Mouse (Mus musculus): ENCODE results near the gene Grin3a. TPM values are rescaled to one million over a fixed set of nuclear protein-coding genes. Genes with fewer than 3 reads are reported as not detected.

Grin3a gene
- 6.6 and 6.7 TPM in 2 replicates for polyA plus RNA-seq (2015; fragmentation: Nextera tagmentation; extraction: Ambion mirVana)

DNA sequence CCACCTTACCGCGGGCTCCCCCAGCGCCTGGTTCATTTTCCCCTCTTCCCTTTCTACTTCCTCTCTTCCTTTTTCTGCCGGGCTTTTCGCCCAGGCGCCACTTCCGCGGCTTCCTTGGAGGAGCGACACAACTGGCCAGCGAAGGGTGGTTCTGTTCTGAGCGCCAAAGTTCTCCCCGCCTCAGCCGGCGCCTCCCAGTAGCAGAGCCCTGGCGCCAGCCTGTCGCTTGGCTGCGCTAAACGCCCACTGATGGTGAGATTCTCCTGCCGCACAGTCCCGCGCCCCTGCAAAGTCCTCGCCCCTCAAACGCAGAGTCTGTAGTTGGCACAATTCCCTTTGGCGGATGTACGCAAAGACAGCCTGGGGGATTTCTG, at the start of gene Grin3a:
Grin3a (minus strand) TSS at position 133 of the 374 bp plus-strand sequence.
- Histone ChIP-seq H3K9ac (replicated peaks) (peak within 1 kb of the TSS; percentile 63), H3K4me3 (replicated peaks) (peak within 1 kb of the TSS; percentile 54), H3K4me2 (replicated peaks) (peak within 1 kb of the TSS; percentile 86), H3K36me3 (no peaks in the 10 kb centered on the region), H3K4me1 (replicated peaks) (peaks cover 16% of the 10 kb centered on the region), H3K27ac (peak within 1 kb of the TSS; percentile 27; the same call in 1 of the 2 replicates), H3K9me3 (no peaks in the 10 kb centered on the region), H3K27me3 (peaks cover 48% of the 10 kb centered on the region)
- WGBS, result under 1% methylated on average over 24 of the region's 25 CpGs
- peak; percentile 95 for ATAC-seq

DNA sequence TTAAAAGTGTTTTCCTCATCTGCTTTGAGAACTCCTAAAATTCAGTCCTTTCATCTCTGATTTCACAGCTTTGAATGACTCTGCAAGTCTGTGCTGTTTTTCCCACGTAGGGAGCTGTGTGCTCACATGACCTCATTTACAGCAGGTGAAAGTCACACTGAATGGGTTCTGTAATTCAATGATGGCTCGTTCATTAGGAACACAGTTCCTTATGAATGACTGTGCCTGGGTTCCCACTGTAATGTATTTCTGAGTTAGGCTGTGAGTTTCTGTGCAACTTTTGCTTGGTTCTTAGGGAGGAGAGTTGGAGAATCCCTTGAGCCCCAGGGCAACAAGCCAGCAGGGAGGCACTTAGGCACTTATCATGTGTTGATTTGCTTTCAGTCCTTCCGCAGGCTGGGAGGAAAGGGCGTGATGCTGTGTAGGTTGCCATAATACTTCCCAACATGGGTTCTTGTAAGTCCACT, 46.3 kb upstream of the Grin3a start:
- H3K4me3 ChIP-seq (replicated peaks), result no peak overlapping the region
- WGBS, result 28% methylated on average over 4 of the region's 4 CpGs
- no peaks in the 10 kb centered on the region for H3K9me3 ChIP-seq
- H3K27me3 ChIP-seq, result no peaks in the 10 kb centered on the region
- H3K4me2 ChIP-seq (replicated peaks), result no peak overlapping the region
- H3K27ac ChIP-seq, result no peak overlapping the region
- H3K36me3 ChIP-seq, result no peaks in the 10 kb centered on the region
- H3K4me1 ChIP-seq (replicated peaks), result no peaks in the 10 kb centered on the region
- ATAC-seq, result no peak
- no peak overlapping the region for H3K9ac ChIP-seq (replicated peaks)

DNA sequence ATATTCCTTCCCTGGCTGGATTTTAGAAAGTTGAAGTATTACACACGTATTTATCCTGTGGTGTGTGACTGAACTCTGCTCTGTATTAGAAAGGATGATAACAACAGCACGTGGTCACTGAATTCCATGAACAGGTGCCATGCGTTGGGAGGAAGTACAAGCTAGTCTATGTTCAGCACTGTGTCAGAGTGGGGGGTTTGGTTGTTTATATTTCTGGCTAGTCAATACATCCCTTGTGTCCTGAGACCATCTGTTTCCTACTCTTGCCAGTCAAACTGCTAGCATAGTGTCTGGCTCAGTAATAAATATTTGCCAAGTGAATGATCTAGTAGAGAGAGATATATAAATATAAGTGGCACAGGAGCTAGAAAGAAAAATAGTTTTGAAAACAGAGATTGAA, 31.5 kb upstream of the Grin3a start:
- Histone ChIP-seq H3K36me3 (no peaks in the 10 kb centered on the region), H3K4me1 (replicated peaks) (no peaks in the 10 kb centered on the region)
- WGBS, result 83% methylated on average over 3 of the region's 3 CpGs

DNA sequence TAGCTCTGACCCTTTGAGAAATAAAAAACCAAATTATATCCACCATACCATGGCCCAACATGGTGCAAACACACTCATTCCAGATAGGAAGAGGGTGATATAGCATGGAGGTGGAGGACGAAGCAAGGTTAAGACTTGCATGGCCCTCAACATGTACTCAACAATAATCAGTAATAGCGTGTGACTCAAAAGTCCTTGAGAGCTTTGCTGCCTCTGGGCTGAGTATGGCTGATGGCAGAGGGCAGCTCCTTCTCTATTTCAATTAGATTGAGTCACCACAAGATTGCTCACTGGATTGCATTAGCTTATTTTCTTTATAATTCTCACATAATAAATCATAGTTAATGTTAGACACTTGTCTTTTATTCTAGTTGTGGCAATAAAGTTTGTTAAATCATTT, 15.1 kb upstream of the Grin3a start:
- WGBS, result 95% methylated on average over 2 of the region's 2 CpGs
- no peak overlapping the region for H3K4me2 ChIP-seq (replicated peaks)
- no peaks in the 10 kb centered on the region for H3K27me3 ChIP-seq
- no peak for ATAC-seq
- H3K4me3 ChIP-seq (replicated peaks), result no peak overlapping the region
- no peak overlapping the region for H3K9ac ChIP-seq (replicated peaks)
- H3K36me3 ChIP-seq, result no peaks in the 10 kb centered on the region
- no peak overlapping the region for H3K27ac ChIP-seq
- H3K9me3 ChIP-seq, result no peaks in the 10 kb centered on the region
- H3K4me1 ChIP-seq (replicated peaks), result no peaks in the 10 kb centered on the region

More for the DNA sequence above, 31.5 kb upstream of the Grin3a start:
- Histone ChIP-seq H3K4me2 (replicated peaks) (no peak overlapping the region), H3K27me3 (no peaks in the 10 kb centered on the region), H3K9ac (replicated peaks) (no peak overlapping the region), H3K27ac (no peak overlapping the region), H3K9me3 (no peaks in the 10 kb centered on the region), H3K4me3 (replicated peaks) (no peak overlapping the region)
- ATAC-seq, result no peak

DNA sequence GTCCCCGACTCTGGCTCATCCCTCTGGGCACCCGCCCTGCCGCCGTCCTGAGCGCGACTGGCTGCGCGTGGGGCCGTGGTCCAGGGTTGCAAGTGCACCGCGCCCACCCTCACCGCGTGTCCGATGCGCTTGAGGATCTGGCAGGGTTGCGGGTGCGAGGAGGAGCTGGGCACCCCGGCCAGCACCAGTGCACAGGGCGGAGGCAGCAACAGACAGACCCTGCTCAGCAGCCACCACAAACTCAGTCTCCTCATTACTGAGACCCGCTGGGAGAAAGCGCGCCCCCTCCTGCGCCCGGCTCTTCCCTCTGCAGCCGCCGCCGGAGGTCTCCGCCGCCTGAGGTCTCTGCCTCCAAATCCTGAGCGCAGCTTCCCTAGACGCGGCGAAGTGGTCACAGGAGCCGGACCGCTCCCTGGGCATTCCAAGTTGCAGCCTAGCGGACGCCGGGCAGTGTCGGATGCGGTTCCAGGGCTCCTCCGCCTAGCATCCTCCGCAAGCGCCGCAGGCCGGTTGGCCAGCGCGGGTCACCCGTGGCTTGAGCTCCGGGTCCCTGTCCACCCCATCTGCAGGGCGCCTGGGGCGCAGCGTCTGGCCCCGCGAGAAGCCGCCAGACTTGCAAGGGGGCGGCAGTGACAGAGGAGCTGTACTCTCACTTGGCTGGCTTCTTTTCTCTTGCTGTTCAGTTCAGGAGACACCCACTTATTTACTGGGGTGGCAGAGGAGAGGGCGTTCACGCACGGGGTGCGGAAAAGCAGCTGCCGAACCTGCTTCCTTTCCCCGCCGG, 524 bp downstream of the Grin3a start:
- Histone ChIP-seq H3K27me3 (peaks cover 48% of the 10 kb centered on the region), H3K4me3 (replicated peaks) (peak overlapping the region; percentile 54), H3K36me3 (no peaks in the 10 kb centered on the region), H3K4me1 (replicated peaks) (peaks cover 16% of the 10 kb centered on the region), H3K27ac (peak overlapping the region; percentile 27; the same call in 1 of the 2 replicates), H3K9me3 (no peaks in the 10 kb centered on the region), H3K9ac (replicated peaks) (peak overlapping the region; percentile 63), H3K4me2 (replicated peaks) (peak overlapping the region; percentile 86)
- WGBS, result under 1% methylated on average over 62 of the region's 63 CpGs
- peak; percentile 74 for ATAC-seq

DNA sequence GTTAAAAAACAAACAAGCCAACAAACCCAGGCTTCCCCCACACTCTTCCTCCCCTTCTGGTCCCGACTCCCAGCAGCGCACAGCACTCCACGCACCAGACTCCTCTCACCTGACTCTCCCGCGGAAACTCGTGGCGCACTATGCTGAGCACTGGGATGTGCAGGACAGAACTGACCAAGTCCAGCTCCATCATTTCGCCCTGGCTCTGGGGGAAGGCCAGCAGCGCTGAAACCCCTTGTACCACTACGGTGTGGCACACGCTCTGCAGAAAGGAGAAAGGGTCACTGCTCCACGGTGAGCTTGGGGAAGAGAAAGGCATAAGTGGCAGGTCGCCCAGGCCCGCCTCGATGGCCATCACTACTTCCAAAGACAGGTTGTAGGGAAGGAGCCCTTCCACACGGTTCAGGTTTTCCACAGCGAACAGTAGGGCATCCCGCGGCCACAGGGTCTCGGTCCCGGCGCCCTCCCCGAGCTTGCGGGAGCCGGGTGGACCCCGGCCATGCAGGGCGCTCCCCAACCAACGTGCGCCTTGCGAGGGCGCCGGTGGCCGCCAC, 1.2 kb downstream of the Grin3a start:
- H3K4me1 ChIP-seq (replicated peaks), result peaks cover 16% of the 10 kb centered on the region
- no peaks in the 10 kb centered on the region for H3K9me3 ChIP-seq
- H3K9ac ChIP-seq (replicated peaks), result peak overlapping the region; percentile 63
- ATAC-seq, result peak; percentile 41
- H3K27me3 ChIP-seq, result peaks cover 48% of the 10 kb centered on the region
- peak overlapping the region; percentile 54 for H3K4me3 ChIP-seq (replicated peaks)
- H3K27ac ChIP-seq, result no peak overlapping the region
- 2% methylated on average over 33 of the region's 33 CpGs for WGBS
- no peaks in the 10 kb centered on the region for H3K36me3 ChIP-seq
- H3K4me2 ChIP-seq (replicated peaks), result peak overlapping the region; percentile 86

DNA sequence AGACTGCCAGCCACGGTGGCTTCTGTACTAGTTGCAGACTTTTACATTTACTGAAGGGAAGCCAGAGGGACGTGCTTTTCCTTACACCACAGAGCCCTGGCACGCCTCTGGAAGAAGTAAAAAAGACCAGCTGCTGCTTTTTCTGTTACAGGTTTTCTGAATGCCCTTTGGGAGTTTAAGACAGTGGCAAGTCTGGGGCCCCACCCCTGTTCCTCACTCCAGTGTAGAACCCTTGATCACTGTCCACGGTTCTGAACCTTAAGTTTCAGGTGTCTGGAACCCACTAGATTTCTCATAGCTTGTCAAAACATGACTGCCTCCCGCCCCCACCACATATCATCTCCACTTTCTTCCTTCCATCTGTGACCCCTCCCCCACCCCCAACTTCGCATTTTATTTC, 1.8 kb downstream of the Grin3a start:
- 14% methylated on average over 6 of the region's 6 CpGs for WGBS
- no peak for ATAC-seq
- Histone ChIP-seq H3K4me2 (replicated peaks) (peak overlapping the region; percentile 86), H3K27me3 (peaks cover 48% of the 10 kb centered on the region), H3K27ac (no peak overlapping the region), H3K9me3 (no peaks in the 10 kb centered on the region), H3K9ac (replicated peaks) (no peak overlapping the region), H3K36me3 (no peaks in the 10 kb centered on the region), H3K4me1 (replicated peaks) (peaks cover 16% of the 10 kb centered on the region), H3K4me3 (replicated peaks) (peak overlapping the region; percentile 54)

DNA sequence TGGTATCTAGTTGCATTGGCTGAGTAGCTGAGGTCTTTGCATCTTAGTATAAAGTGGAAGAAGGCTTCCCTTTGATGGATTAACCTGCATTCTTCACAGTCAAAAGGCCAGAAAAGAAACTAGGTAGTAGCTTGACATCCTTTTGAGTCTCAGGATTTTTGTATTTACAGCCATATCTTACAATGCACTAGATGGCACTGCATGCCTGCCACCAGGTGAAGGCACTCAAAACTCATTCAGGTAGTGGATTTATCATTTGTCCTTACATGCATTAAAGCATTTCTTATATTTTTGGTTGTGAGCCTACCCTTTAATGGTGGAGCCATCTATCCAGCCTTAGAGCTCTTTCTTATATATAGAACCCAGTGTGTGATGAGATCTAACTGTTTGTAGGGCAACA, 13.5 kb downstream of the Grin3a start:
- H3K9ac ChIP-seq (replicated peaks), result no peak overlapping the region
- H3K27me3 ChIP-seq, result no peaks in the 10 kb centered on the region
- H3K4me1 ChIP-seq (replicated peaks), result no peaks in the 10 kb centered on the region
- no peak overlapping the region for H3K4me2 ChIP-seq (replicated peaks)
- no peak for ATAC-seq
- no peaks in the 10 kb centered on the region for H3K9me3 ChIP-seq
- no peak overlapping the region for H3K27ac ChIP-seq
- no peak overlapping the region for H3K4me3 ChIP-seq (replicated peaks)
- H3K36me3 ChIP-seq, result no peaks in the 10 kb centered on the region

DNA sequence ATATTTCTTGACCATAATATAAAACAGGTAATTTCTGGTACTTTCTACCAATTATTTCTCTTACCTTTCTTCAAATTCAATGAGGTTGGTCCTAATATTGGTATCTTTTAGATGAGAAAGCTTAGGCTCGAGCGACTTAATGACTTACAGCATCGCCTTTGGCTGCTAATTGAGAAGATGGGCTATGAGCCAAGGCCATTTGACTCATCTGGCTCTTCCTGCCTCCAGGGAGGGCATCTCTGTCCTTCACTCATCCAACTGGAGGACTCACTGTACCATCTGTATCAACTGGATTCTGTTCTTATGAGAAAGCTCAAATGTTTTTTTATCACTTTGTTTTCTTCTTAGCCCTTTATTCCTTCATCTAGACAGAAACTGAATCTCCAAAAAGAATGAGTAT, 31.7 kb downstream of the Grin3a start:
- Histone ChIP-seq H3K4me2 (replicated peaks) (no peak overlapping the region), H3K27ac (no peak overlapping the region), H3K9me3 (no peaks in the 10 kb centered on the region), H3K36me3 (no peaks in the 10 kb centered on the region), H3K4me1 (replicated peaks) (no peaks in the 10 kb centered on the region), H3K9ac (replicated peaks) (no peak overlapping the region), H3K4me3 (replicated peaks) (no peak overlapping the region), H3K27me3 (no peaks in the 10 kb centered on the region)
- no peak for ATAC-seq
- WGBS, result 81% methylated on average over 3 of the region's 3 CpGs

DNA sequence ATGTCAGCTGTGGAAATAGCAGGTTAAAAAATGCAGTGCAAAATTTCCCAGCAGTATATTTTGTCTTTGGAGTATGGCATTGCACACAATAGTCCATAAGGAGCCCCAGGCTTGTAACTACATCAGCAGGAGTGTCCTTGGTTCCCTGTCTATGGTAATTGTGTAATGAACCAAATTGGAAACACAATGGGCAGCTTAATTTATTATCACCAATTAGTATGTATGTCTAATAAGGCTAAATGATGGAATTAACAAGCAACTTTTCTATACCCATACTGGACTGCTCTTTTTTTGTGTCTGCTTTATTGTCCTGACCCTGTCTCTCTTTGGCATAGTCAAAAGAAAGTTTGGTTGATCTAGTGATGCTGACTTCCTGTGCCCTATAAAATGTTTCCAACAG, 38.8 kb downstream of the Grin3a start:
- H3K27me3 ChIP-seq, result no peaks in the 10 kb centered on the region
- no peak for ATAC-seq

DNA sequence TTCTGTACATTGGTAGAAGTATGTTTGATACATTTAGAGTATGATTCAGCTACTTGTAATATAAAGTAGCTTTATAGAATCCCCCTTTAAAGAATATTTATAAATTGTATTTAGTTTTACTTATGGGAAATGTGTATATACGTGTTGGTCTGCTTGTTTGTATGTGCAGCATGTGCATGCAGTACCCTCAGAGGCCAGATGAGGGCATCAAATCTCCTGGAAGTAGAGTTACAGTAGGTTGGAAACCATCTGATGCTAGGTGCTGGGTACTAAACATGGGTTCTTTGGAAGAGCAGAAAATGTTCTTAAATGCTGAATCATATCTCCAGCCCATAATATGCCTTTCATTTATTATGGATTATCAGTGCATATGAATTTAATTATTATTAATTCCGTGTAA, 46.2 kb downstream of the Grin3a start:
- H3K4me2 ChIP-seq (replicated peaks), result no peak overlapping the region
- no peaks in the 10 kb centered on the region for H3K9me3 ChIP-seq
- no peaks in the 10 kb centered on the region for H3K4me1 ChIP-seq (replicated peaks)
- no peaks in the 10 kb centered on the region for H3K36me3 ChIP-seq
- no peak overlapping the region for H3K4me3 ChIP-seq (replicated peaks)
- 84% methylated on average over 2 of the region's 2 CpGs for WGBS
- ATAC-seq, result no peak
- no peak overlapping the region for H3K27ac ChIP-seq
- H3K9ac ChIP-seq (replicated peaks), result no peak overlapping the region
- no peaks in the 10 kb centered on the region for H3K27me3 ChIP-seq

More for the DNA sequence above, 38.8 kb downstream of the Grin3a start:
- Histone ChIP-seq H3K4me1 (replicated peaks) (0 out of 2 replicates have a peak, but pooled peaks cover 3% of the 10 kb centered on the region), H3K9me3 (no peaks in the 10 kb centered on the region), H3K9ac (replicated peaks) (no peak overlapping the region), H3K36me3 (no peaks in the 10 kb centered on the region), H3K4me2 (replicated peaks) (no peak overlapping the region), H3K4me3 (replicated peaks) (no peak overlapping the region), H3K27ac (no peak overlapping the region)

DNA sequence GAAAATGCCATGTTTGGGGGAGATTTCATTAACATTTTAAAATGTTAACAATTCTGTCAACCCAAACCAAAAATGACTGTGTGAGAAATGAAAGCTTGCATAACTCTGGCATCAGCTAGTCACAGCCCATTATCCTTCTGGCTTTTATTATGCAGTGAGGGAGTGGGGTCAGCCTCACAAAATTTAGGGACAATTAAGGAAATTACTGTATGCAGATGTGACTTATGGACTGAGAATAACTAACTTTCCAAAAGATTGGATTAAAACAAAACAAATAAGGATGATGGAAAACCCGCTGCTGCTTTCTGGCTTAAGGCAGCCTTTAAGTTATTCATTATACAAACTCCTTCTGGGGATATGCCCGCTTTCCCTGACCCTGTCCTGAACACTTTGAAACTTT, 56.6 kb downstream of the Grin3a start:
- Histone ChIP-seq H3K36me3 (no peaks in the 10 kb centered on the region), H3K4me2 (replicated peaks) (no peak overlapping the region), H3K27me3 (no peaks in the 10 kb centered on the region), H3K4me1 (replicated peaks) (peaks cover 4% of the 10 kb centered on the region; the same call in 1 of the 2 replicates), H3K4me3 (replicated peaks) (no peak overlapping the region), H3K9me3 (no peaks in the 10 kb centered on the region), H3K27ac (no peak overlapping the region), H3K9ac (replicated peaks) (no peak overlapping the region)
- 85% methylated on average over 2 of the region's 2 CpGs for WGBS
- no peak for ATAC-seq

Measured in midbrain, embryonic 13.5 days (tissue).